Mouse (Mus musculus) heart, postnatal 0 days (tissue): ENCODE results near the gene Ctdnep1.

Experiments
- CTCF ChIP-seq: IDR thresholded peaks from 2 replicates; pipeline ENCODE4 v1.5.1; 2016; ENCODE audit warnings: antibody characterized with exemption, control low read depth, low read depth
- EP300 ChIP-seq: IDR thresholded peaks from 2 replicates; pipeline ENCODE4 v1.6.1; 2016; ENCODE audit warnings: antibody characterized with exemption, low read depth

- no peak for TF ChIP-seq CTCF
- TF ChIP-seq EP300: no peak
Observed at GRCm38 (mm10) chr11:69936714-69937347, 44.1 kb upstream of the Ctdnep1 start.
